Mouse (Mus musculus): ENCODE measurements around the gene Urb2. TPM values are rescaled to one million over a fixed set of nuclear protein-coding genes. Genes with fewer than 3 reads are reported as not detected.
A peak's percentile ranks its signal among the peaks of the same experiment; 100 is the strongest.

The Urb2 gene
- polyA plus RNA-seq (2012; ENCODE audit: insufficient read depth, insufficient read length, missing spikeins): 1.2 and 1.5 TPM in 2 replicates

GRCm38 (mm10) chr8:124021237-124022227 is at the start of gene Urb2, which contains the start of gene Taf5l:
Gene Urb2 (plus strand): TSS chr8:124021508.
Gene Taf5l (minus strand): TSS chr8:124021397.
- Histone ChIP-seq H3K4me3 (ENCODE audit: insufficient read depth, low read depth, low read length) (peak within 1 kb of the TSS; percentile 90), H3K4me1 (ENCODE audit: control insufficient read depth, insufficient read depth, insufficient read length, low read length) (peaks cover 7% of the 10 kb centered on the region; the same call in 1 of the 2 replicates), H3K27ac (replicated peaks; ENCODE audit: low read depth, low read length) (peak within 1 kb of the TSS; percentile 91)

GRCm38 (mm10) chr8:123973495-123973894 is 47.8 kb upstream of the Urb2 start:
- Histone ChIP-seq H3K4me1 (ENCODE audit: control insufficient read depth, insufficient read depth, insufficient read length, low read length) (no peaks in the 10 kb centered on the region), H3K4me3 (ENCODE audit: insufficient read depth, low read depth, low read length) (no peak overlapping the region), H3K27ac (replicated peaks; ENCODE audit: low read depth, low read length) (no peak overlapping the region)

GRCm38 (mm10) chr8:123977499-123977898 is 43.8 kb upstream of the Urb2 start:
- H3K4me3 ChIP-seq (ENCODE audit: insufficient read depth, low read depth, low read length): no peak overlapping the region
- H3K27ac ChIP-seq (replicated peaks; ENCODE audit: low read depth, low read length): no peak overlapping the region
- H3K4me1 ChIP-seq (ENCODE audit: control insufficient read depth, insufficient read depth, insufficient read length, low read length): peaks cover 6% of the 10 kb centered on the region; the same call in 1 of the 2 replicates

GRCm38 (mm10) chr8:123978166-123978838 is 43.0 kb upstream of the Urb2 start:
- no peak overlapping the region for H3K4me3 ChIP-seq (ENCODE audit: insufficient read depth, low read depth, low read length)
- no peak overlapping the region for H3K27ac ChIP-seq (replicated peaks; ENCODE audit: low read depth, low read length)

GRCm38 (mm10) chr8:123978926-123979325 is 42.4 kb upstream of the Urb2 start:
- H3K4me3 ChIP-seq (ENCODE audit: insufficient read depth, low read depth, low read length): no peak overlapping the region
- no peak overlapping the region for H3K27ac ChIP-seq (replicated peaks; ENCODE audit: low read depth, low read length)
- H3K4me1 ChIP-seq (ENCODE audit: control insufficient read depth, insufficient read depth, insufficient read length, low read length): peaks cover 6% of the 10 kb centered on the region; the same call in 1 of the 2 replicates

More at GRCm38 (mm10) chr8:123978166-123978838, 43.0 kb upstream of the Urb2 start:
- peaks cover 6% of the 10 kb centered on the region; the same call in 1 of the 2 replicates for H3K4me1 ChIP-seq (ENCODE audit: control insufficient read depth, insufficient read depth, insufficient read length, low read length)

GRCm38 (mm10) chr8:123980239-123980638 is 41.1 kb upstream of the Urb2 start:
- Histone ChIP-seq H3K4me1 (ENCODE audit: control insufficient read depth, insufficient read depth, insufficient read length, low read length) (peaks cover 6% of the 10 kb centered on the region; the same call in 1 of the 2 replicates), H3K27ac (replicated peaks; ENCODE audit: low read depth, low read length) (no peak overlapping the region), H3K4me3 (ENCODE audit: insufficient read depth, low read depth, low read length) (no peak overlapping the region)

GRCm38 (mm10) chr8:123981674-123982073 is 39.6 kb upstream of the Urb2 start:
- Histone ChIP-seq H3K27ac (replicated peaks; ENCODE audit: low read depth, low read length) (no peak overlapping the region), H3K4me1 (ENCODE audit: control insufficient read depth, insufficient read depth, insufficient read length, low read length) (peaks cover 6% of the 10 kb centered on the region; the same call in 1 of the 2 replicates), H3K4me3 (ENCODE audit: insufficient read depth, low read depth, low read length) (peak overlapping the region; percentile 21)

GRCm38 (mm10) chr8:123982291-123982793 is 39.0 kb upstream of the Urb2 start:
- H3K4me1 ChIP-seq (ENCODE audit: control insufficient read depth, insufficient read depth, insufficient read length, low read length): peaks cover 6% of the 10 kb centered on the region; the same call in 1 of the 2 replicates
- peak overlapping the region; percentile 78 for H3K4me3 ChIP-seq (ENCODE audit: insufficient read depth, low read depth, low read length)
- no peak overlapping the region for H3K27ac ChIP-seq (replicated peaks; ENCODE audit: low read depth, low read length)

GRCm38 (mm10) chr8:123982826-123983400 is 38.4 kb upstream of the Urb2 start, which contains the start of gene Abcb10:
Gene Abcb10 (minus strand): TSS chr8:123983122.
- Histone ChIP-seq H3K27ac (replicated peaks; ENCODE audit: low read depth, low read length) (peak within 1 kb of the TSS; percentile 84), H3K4me1 (ENCODE audit: control insufficient read depth, insufficient read depth, insufficient read length, low read length) (peaks cover 6% of the 10 kb centered on the region; the same call in 1 of the 2 replicates)

GRCm38 (mm10) chr8:123988605-123989038 is 32.7 kb upstream of the Urb2 start:
- Histone ChIP-seq H3K4me1 (ENCODE audit: control insufficient read depth, insufficient read depth, insufficient read length, low read length) (no peaks in the 10 kb centered on the region), H3K4me3 (ENCODE audit: insufficient read depth, low read depth, low read length) (no peak overlapping the region), H3K27ac (replicated peaks; ENCODE audit: low read depth, low read length) (no peak overlapping the region)

More at GRCm38 (mm10) chr8:123982826-123983400, 38.4 kb upstream of the Urb2 start, which contains the start of gene Abcb10:
- peak within 1 kb of the TSS; percentile 78 for H3K4me3 ChIP-seq (ENCODE audit: insufficient read depth, low read depth, low read length)

GRCm38 (mm10) chr8:123989128-123989527 is 32.2 kb upstream of the Urb2 start:
- no peaks in the 10 kb centered on the region for H3K4me1 ChIP-seq (ENCODE audit: control insufficient read depth, insufficient read depth, insufficient read length, low read length)
- H3K27ac ChIP-seq (replicated peaks; ENCODE audit: low read depth, low read length): no peak overlapping the region
- H3K4me3 ChIP-seq (ENCODE audit: insufficient read depth, low read depth, low read length): no peak overlapping the region

- no peaks in the 10 kb centered on the region for H3K4me1 ChIP-seq (ENCODE audit: control insufficient read depth, insufficient read depth, insufficient read length, low read length)
- H3K27ac ChIP-seq (replicated peaks; ENCODE audit: low read depth, low read length): no peak overlapping the region
These were observed 30.8 kb upstream of the Urb2 start for GRCm38 (mm10) chr8:123990277-123991049.

GRCm38 (mm10) chr8:123992587-123992986 is 28.7 kb upstream of the Urb2 start:
- H3K4me3 ChIP-seq (ENCODE audit: insufficient read depth, low read depth, low read length): no peak overlapping the region

More at GRCm38 (mm10) chr8:123990277-123991049, 30.8 kb upstream of the Urb2 start:
- H3K4me3 ChIP-seq (ENCODE audit: insufficient read depth, low read depth, low read length): no peak overlapping the region

GRCm38 (mm10) chr8:123993597-123993996 is 27.7 kb upstream of the Urb2 start:
- Histone ChIP-seq H3K4me1 (ENCODE audit: control insufficient read depth, insufficient read depth, insufficient read length, low read length) (no peaks in the 10 kb centered on the region), H3K27ac (replicated peaks; ENCODE audit: low read depth, low read length) (no peak overlapping the region), H3K4me3 (ENCODE audit: insufficient read depth, low read depth, low read length) (no peak overlapping the region)

More at GRCm38 (mm10) chr8:123992587-123992986, 28.7 kb upstream of the Urb2 start:
- H3K4me1 ChIP-seq (ENCODE audit: control insufficient read depth, insufficient read depth, insufficient read length, low read length): no peaks in the 10 kb centered on the region
- H3K27ac ChIP-seq (replicated peaks; ENCODE audit: low read depth, low read length): no peak overlapping the region

Data from brown adipose tissue, adult 24 weeks (tissue).